Mouse (Mus musculus): ENCODE results near the gene Rad54l2.

Rad54l2 gene

DNA sequence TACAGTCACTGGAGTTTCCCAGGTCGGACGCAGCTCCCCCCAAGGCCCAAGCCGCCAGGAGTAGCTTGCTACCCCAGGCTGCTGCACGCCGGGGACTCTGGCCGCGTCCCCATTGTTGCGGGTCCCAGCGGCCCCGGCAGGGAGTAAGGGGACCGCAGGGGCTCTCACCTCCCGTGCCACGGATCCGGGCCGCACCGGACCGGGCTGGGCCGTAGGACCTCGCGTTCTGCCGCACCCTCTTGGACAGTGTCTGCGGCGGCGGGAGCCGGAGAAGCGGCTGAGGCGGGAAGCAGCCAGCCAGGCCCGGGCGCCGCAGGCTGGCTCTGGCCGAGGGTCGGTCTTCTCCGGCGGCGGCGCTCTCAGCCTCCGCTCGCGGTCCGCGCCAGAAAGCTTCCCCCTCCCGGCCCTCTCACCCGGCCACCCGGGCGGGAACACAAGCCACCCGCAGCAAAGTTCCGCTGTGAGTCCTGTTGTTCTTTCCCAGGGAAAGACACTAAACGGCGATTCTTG is at the start of gene Rad54l2:
TSS of gene Rad54l2 (minus strand) at position 383 of the 510 bp plus-strand sequence.
- peak; percentile 34 for DNase-seq (ENCODE audit: low read depth)

DNA sequence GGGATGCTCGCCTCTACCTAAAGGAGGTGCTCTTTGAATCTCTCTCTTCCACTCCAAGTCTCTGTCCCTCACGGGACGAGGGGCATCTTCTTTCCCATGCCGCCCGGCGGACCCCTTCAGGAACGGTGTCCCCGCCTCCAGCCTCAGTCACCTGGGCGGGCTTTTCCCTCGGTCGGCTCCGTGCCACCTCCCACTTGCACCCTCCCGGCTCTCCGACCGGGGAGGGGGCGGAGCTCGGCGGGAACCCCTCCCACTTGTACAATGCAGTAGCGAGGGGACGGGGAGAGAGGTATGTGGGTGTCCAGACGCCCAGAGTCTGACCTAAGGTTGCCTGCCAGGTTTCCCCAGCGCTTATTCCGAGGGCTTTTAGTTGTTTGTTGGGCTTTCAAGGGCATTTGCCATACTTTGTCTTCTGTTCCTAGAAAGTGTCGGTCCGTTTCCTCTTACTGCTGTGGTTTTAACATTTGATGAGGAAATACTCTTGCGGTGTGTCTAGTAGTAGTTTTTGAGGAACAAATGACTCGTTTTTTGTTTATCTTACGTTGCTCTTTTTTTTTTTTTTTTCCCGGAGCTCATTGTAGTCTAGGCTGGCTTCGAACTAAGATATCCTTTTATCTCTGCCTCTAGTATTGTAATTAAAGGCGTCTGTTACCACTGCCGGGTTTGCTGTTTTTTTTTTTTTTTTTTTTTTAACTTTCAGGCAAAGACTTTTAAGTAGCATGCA is 33.5 kb upstream of the Rad54l2 start:
- peak; percentile 68 for DNase-seq (ENCODE audit: low read depth)

DNA sequence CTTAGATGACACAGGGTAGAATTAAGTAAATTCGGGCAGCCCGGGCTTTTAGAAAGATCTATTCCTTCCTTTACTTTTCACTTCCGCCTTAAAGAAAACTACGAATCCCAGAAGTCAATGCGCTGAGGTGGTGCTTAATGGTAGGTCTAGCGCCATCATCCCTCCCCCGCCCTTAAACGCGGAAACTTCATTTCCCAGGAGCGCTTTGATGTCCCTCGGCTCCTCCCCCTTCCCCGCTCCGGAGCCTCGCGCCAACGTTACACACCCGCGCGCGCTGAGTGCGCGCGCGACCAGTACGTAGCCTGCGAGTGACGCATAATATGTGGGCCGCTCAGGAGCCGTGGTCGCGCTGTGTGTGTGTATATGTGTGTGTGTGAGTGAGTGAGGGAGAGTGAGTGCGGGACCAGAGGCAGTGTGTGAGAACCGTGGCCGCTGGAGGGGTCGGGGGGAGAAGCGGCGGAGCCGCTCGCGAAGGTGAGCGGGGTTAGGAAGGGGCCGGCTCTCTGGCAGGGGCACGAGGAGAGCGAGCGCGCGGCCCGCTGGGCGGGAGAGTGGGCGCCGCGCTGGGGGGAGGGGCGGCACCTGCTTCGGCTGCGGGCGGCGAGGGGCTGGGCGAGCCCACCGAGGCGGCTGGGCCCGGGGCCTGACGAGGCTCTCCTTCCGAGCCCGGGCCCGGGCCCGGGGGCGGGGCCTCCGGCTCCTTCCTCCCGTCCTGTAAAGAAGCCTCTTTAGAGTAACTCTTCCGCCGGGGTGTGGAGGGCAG is 32.8 kb upstream of the Rad54l2 start, which contains the start of gene Dcaf1:
TSS of gene Dcaf1 (plus strand) at position 257 of the 763 bp plus-strand sequence.
- peak; percentile 97 for DNase-seq (ENCODE audit: low read depth)

DNA sequence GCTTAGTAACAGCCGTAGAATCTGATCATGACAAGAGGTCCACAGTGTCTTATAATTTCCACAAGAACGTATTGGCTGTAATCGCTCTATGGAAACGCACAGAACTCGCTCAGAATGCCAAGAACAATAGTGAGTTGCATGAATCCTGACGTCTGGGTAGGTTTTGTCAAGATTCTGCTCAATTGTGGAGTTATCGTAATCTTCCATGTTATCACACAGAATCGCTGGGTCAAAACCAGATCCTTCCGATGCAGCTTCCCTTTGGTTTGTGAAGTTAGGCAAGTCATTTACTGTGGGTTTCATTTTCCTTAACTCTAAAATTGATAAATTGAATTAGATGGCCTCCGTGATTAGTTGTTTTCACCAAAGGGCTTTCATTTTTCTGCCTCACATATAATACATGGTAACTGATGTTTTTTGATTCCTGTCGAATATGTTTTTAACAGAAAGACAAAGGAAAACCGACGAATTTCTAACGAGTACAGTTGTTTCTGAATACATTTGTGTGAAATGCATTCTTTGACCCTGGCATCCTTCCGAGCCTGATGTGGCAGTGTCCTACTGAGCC is 32.1 kb upstream of the Rad54l2 start:
- DNase-seq (ENCODE audit: low read depth): no peak

DNA sequence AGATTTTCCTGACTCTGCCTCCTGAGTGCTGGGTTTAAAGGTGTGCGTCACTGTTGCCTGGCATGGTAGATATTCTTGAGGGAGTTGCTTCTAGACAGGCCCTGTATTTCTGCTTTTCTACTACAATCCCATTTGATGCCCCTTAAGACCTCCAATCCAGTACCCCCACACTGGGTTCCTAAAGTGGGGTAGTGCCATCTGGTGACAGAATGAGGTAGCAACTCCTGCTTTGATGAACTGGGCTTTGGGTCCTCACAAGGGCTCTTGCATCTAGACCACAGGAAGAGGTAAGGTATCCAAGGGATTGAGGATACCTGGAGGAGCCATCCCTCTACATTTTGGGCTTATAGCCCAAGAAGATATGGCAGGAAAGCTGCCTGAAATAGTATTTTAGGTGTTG is 30.2 kb upstream of the Rad54l2 start:
- DNase-seq (ENCODE audit: low read depth): no peak

DNA sequence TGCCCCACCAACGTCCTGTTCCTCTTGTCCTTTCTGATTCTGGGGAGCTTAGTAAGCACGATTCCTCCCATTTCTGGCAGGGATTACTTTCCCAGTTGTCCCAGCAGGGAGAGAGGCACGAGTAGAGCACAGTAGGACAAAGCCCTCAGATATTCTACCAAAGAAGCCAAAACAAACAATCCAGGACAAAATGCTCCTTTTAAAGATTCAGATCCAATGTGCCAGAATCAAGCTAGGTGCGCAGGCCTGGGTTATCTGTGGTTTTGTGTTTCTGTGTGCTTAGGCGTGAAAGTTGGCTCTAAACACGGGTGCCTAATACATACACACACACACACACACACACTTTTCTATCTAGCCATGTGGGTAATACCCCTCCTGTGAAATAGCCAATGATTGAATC is 29.2 kb upstream of the Rad54l2 start:
- no peak for DNase-seq (ENCODE audit: low read depth)

DNA sequence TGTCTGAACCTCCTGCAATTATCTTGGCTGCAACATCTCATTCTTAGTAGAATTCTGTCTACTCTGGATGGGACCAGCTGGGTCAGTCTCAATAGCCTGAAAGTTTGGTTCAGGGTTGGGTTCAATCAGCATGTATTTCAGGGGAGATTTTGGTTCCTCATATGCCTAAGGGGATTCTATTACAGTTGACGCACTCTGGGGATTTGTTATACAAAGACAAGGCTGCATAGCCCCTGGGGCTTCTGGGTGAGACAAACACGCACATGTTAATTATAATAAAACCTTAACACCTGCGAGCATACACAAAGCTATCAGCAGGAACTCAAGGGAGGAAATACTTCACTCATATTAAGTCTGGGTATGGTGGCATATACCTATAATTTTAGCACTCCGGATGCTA is 17.5 kb upstream of the Rad54l2 start:
- no peak for DNase-seq (ENCODE audit: low read depth)

DNA sequence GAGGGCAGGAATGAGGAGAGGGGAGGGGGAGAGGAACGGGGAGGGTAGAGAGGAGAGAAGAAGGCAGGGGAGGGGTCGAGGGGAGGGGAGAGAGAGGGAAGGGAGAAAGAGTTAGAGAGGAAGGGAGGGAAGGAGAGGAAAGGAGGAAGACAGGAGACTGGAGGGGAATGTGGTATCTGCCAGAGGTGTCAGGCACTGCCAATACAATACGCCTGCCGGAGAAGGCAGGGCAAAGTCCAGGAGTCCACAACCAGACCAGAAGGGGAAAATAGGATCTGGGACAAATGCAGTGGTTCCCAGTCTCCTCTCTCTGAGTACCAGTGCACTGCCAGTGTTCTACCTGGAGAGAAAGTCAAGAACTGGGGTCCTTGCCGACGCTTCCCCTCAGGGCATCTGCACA is 1.8 kb upstream of the Rad54l2 start:
- DNase-seq (ENCODE audit: low read depth): no peak

DNA sequence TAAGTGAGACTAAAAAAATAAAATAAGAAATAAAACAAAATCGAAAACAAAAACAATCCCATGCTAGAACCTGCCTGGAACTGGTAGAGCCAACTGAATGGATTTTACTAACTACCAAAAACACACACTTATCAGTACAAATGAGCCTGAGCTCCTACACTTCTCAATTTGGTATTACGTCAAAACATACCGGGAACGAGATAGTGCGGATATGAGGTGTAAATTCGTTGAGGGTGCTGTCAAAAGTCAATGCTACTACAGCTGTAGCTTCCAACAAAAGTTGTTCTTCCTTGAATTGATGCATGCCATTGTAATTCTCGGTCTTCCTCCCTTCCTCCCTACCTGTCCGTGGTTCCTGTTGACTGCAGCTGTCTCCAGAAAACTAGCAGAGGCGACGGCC is 369 bp upstream of the Rad54l2 start:
- DNase-seq (ENCODE audit: low read depth): no peak

DNA sequence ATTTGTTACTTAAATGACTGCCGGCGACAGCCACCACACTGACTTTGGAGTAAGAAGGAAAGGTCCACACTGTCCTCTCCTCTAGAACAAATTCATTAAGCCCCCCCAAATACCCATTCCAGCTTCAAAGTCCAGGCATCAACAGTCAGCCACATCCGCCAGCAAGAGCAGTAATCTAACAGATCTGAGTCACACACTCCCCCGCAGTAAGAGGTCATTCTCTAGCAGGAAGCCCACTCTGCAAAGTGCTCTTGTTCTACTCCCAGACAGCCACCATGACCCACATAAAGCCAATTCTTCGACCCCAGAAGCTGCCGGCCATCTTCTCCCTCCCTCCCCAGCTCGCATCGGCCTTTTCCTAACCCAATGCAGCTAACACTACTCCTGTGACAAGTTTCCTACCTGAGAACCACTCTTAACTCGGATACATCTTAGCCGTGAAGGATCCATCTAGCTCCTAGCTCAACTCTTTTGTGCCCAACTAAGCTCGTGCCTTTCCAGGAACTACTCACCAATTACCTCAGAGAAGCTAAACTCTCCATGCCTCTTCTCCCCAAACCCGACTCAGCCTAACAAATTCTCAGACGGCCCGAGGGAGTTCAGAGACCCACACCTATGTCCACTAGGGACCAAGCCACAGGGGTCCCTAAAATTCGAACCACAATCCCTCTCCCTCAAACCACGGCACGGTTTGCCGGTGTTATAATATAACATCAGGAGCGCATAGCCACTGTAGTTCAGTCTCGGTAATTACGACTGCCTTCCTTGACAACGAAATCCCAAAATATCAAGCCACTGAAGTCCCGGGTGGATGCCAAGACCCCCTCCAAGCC is 799 bp downstream of the Rad54l2 start:
- peak; percentile 10 for DNase-seq (ENCODE audit: low read depth)

DNA sequence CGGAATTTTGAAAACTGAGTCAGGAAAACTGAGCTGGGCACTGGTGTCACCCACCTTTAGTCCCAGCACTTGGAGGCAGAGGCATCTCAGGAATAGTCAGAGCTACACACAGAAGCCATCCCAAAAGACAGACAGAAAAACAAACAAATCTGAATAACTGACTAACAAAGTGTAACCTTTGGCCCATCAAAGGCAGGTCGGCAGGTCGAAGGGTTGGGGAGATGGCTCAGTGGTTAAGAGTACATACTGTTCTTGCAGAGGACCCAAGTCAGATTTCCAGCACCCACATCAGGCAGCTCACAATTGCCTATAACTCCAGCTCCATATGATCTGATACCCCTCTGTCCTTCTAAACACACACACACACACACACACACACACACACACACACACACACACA is 3.8 kb downstream of the Rad54l2 start:
- no peak for DNase-seq (ENCODE audit: low read depth)

DNA sequence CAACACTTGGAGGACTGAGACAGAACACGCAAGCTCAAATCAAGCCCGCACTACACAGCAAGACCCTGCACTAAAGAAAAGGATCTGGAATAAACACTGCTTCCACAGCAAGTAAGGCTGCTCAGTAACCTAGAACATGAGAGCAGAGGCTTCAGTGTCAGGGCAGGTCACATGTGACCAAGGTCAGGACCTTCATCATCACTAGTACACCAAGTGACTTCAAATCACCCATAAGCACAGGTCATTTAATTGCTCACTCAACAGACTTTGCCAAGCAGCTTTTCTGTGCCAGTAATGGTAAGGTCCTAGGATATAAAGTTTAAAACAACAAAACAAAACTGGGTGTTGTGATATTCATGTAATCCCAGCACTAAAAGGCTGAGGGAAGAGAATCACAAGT is 5.4 kb downstream of the Rad54l2 start:
- no peak for DNase-seq (ENCODE audit: low read depth)

DNA sequence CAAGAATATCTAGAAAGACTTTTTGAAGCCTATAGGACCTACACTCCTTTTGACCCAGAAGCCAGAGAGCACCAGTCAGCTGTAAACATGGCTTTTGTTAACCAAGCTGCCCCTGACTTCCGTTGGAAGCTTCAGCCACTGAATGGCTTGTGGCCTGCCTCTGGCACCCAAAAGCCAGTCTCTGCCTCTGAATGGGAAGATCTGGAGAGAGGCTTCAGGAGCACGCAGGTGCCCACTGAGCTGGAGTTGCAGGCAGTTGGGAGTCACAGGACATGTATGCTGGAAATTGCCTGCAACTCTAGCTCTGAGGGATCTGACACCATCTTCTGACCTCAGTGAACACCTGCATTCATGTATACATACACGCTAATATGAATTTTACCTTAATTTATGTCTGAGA is 8.9 kb downstream of the Rad54l2 start:
- DNase-seq (ENCODE audit: low read depth): no peak

DNA sequence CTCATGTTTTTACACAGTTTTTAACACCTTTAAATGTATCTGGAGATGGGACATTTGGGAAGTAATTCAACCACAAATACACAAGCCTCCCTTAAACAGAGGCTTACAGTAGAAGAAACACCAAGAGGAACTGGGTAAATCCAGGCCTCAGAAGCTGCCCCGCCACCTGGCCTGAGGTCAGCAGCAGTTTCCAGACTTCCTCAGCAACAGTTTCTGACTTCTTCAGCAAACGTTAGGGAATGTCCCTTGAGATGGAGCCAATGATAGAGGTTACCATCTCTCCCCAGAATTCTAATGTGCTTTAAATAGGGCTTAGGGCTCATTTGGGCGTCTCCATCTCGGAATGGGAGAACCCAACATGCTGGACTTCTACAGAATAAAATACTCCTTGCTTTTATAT is 10.7 kb downstream of the Rad54l2 start:
- DNase-seq (ENCODE audit: low read depth): no peak

DNA sequence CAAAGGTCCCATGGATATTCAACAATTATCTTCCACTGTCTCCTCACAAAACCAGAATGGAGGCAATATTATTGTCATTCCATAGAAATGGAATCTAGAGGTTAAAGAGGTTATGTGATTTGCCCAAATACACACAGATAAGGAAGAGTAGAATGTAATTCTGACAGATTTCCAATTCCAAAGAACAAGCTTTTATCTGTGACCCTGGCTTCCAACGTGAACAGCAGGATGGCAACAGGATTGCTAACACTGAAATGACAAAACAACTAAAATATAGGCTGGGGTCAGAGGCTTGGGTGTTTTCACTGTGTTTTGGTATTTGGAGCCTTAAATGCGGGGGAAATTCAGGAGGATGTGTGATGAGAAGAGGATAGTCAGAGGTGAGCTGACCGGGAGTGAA is 11.6 kb downstream of the Rad54l2 start:
- DNase-seq (ENCODE audit: low read depth): no peak

DNA sequence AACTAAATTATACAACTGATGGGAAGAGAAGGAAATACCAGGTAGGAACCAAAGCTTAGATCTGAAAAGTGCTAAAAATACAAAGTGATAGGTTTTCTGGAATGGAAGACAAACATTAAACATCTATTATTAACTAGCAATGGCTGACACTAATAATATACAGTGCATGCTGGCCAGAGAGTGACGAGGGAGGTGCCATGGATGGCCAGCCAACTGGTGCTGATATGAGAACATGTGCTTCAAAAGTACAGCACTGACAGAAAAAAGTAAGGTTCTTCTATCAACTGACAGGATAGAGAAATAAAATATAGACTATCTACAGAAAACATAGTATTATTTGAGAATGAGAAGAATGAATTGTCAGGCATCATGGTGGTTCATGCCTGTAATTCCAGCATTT is 12.9 kb downstream of the Rad54l2 start:
- DNase-seq (ENCODE audit: low read depth): no peak

DNA sequence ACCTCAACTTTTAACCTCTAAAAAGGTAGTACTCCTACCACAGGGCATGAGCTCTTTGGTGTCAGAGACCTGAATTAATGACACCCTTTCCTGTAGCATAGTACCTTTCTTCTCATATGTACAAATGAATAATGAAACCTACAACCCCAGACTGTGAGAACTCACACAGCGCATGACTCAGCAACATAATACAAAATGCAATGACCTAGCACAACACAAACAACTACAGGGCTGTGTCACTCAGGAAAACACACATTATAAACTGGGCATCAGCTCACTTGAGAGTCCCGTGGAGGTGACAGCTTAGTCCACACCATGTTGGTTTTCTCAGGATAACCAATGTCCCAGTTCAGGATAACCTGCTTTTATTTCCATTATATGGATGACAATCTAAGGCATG is 17.2 kb downstream of the Rad54l2 start:
- no peak for DNase-seq (ENCODE audit: low read depth)

DNA sequence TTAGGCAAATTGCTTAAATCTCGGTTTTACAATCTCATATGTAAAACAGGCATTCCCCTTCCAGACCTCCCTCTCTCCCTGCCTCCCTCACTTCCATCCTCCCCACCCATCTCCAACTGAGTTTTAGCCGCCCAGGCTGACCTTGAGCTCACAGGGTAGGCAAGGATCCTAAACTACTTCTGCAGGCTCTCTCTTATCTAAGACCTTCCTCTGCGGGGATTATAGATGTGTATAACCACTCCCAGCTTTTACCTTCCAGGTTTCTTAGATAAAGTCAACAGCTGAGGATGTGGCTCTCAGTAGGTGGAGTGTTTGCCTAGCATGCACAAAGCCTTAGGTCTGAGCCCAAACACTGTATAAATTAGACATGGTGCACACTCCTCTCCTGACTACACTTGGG is 18.8 kb downstream of the Rad54l2 start:
- DNase-seq (ENCODE audit: low read depth): no peak

DNA sequence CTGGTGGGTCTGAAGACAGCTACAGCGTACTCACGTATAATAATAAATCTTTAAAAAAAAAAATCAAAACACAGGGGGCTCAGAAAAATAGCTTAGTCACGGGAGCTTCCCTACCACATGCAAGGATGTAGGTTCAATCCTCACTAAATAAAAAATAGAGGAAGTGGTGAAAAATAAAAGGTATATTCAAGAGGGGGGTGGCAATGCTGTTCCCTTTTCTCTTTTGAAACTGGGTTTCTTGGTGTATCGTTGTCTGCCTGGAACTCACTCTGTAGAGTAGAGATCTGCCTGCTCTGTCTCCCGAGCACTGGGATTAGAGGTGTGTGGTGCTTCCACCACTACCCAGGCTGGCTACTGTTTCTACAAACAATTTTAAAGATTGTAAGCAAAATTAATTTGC is 19.2 kb downstream of the Rad54l2 start:
- no peak for DNase-seq (ENCODE audit: low read depth)

DNA sequence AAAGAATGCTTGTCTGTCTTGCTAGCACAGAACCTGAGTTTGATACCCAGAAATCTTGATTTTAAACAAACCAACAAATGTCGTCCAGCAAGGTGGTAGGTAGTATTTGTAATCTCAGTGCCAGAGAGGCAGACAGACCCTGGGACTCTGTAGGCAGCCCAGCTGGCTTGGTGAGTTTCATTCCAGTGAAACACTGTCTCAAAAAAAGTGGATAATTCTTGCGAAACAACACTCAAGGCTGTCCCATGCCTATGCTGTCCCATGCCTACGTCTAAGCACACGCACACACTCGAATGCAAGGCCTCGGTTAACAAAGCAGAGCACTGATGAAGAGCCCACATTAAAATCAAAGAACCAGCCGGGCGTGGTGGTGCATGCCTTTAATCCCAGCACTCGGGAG is 32.6 kb downstream of the Rad54l2 start:
- no peak for DNase-seq (ENCODE audit: low read depth)

DNA sequence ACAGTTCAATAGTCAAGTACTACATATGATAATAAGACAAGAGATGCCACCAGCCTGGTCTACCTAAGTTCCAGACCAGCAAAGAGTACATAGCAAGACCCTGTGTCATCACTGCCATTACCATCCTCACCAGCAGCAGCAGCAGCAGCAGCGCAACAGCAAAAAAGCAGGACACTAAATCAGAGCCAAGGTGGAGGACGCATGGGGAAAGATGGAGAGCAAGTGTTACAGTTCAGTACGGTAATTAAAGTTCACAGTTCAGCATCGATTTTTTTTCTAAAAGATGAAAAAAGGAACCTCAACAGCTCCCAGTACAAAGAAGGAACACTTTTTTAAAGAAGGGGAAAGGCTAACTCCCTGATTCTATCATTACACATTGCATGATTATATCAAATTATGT is 33.2 kb downstream of the Rad54l2 start:
- DNase-seq (ENCODE audit: low read depth): no peak

DNA sequence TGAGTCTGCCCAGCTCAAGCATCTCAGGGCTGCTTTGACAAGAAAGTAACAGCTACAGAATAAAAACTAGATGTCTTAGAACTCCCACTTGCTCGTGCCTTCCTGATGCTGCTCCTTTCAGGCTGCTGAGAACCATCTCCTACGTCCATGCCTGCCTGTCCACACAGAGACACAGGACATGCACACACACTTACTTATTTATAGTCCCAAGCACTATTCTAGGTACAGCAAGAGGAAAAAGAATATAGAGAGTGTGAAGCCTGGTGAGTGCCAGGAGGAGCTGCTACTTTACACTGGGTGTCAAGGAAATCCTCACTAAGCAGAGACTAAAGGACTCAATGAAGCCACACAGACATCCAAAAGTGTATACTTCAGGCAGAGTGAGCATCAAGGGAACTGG is 34.7 kb downstream of the Rad54l2 start:
- DNase-seq (ENCODE audit: low read depth): no peak

Measured in fibroblast of lung, adult 2 months (primary cell).